Mouse (Mus musculus): ENCODE measurements around the gene Ten1.

GRCm38 (mm10) chr11:116198639-116199531, at the start of gene Ten1, which contains the start of gene Acox1:
- no peak for TF ChIP-seq CTCF (IDR thresholded peaks at IDR 0.05; ENCODE audit: control insufficient read depth, insufficient read depth, low read length)
- peak; percentile 94 for TF ChIP-seq POLR2A (IDR thresholded peaks at IDR 0.05; ENCODE audit: borderline replicate concordance, control insufficient read depth, low read depth, low read length)

All from bone marrow, adult 2 months (tissue).